In genomic region chr17:93084048-93084447, GRCm38 (mm10) we compare ENCODE assay signal across 20 mouse cellular contexts.
A peak's percentile ranks its signal among the peaks of the same experiment; 100 is the strongest.
DNase-seq lines count a peak whose midpoint lies in the region; ATAC-seq and TF ChIP-seq lines count a peak whose summit lies in the region.
"Had no signal": no experiment of that assay in that cellular context is flagged by ENCODE, and none has a peak within 500 bp of the region (broad histone marks: within the 10 kb centered on the region; RNA-seq: fewer than 3 reads in every experiment).

No protein-coding gene starts in this region.

- peak; percentile 57; the same call in 1 of the 2 replicates for ATAC-seq in frontal cortex, adult (ENCODE audit: low TSS enrichment)
- ATAC-seq: activated CD4-positive, CD25-positive, alpha-beta regulatory T cell, adult 4 months; CD4-positive, CD25-positive, alpha-beta regulatory T cell, adult 4 months; Patski had no signal

- H3K27ac ChIP-seq in kidney, adult 2 months (ENCODE audit: insufficient read depth, low read depth, low read length), result no peak overlapping the region

- no peaks in the 10 kb centered on the region for H3K27me3 ChIP-seq in kidney, adult 2 months (replicated peaks; ENCODE audit: control insufficient read depth, insufficient read depth, low read length)
- H3K27me3 ChIP-seq: CH12.LX had no signal

- no peaks in the 10 kb centered on the region for H3K4me1 ChIP-seq in kidney, adult 2 months (ENCODE audit: control insufficient read depth, insufficient read depth, low read length)

- TF ChIP-seq POLR2A in kidney, adult 2 months (IDR thresholded peaks at IDR 0.05; ENCODE audit: low read depth, low read length), result no peak

- no peaks in the 10 kb centered on the region for H3K36me3 ChIP-seq in kidney, adult 2 months (ENCODE audit: control insufficient read depth, insufficient read depth, low read length)
- H3K36me3 ChIP-seq: G1E had no signal

- WGBS in kidney, adult 2 months, result 46% methylated on average over 1 of the region's 1 CpGs

- no peak for TF ChIP-seq CTCF in kidney, adult 2 months (conservative IDR thresholded peaks at IDR 0.05; ENCODE audit: insufficient read depth, insufficient read length, low read depth, low read length)

- no peak overlapping the region for H3K4me3 ChIP-seq in kidney, adult 2 months (ENCODE audit: insufficient read depth, low read depth, low read length)

- no peak for DNase-seq in frontal cortex, postnatal 14 days (ENCODE audit: low spot score in 2 of 2)
- peak; percentile 36 for DNase-seq in brain, adult 2 months (ENCODE audit: low read depth, low spot score)
- DNase-seq in kidney, adult 2 months, result no peak
- DNase-seq: adrenal gland, adult 2 months; adrenal gland, adult 8-10 months; adrenal gland, postnatal 10 days; adrenal gland, postnatal 14 days; adrenal gland, postnatal 25 days; adrenal gland, postnatal 36 days; B cell, adult 2 months; cerebellum, adult 11 months; cerebellum, adult 11-12 months; cerebellum, adult 18-20 months; cerebellum, adult 2 months had no signal
